Mouse (Mus musculus): ENCODE data around the gene Exosc10.

- TF ChIP-seq POLR2A (IDR thresholded peaks at IDR 0.05; ENCODE audit: control insufficient read depth, extremely low read depth, insufficient read depth, low read length, poor library complexity) (no peak), CTCF (IDR thresholded peaks at IDR 0.05; ENCODE audit: borderline replicate concordance, control insufficient read depth, extremely low read depth, insufficient read depth, low read length, poor library complexity) (no peak)
Observed at GRCm38 (mm10) chr4:148563595-148563994, 5.4 kb downstream of the Exosc10 start.
